Mouse (Mus musculus): Measurements from ENCODE around the gene Serping1. TPM values are rescaled to one million over a fixed set of nuclear protein-coding genes. Genes with fewer than 3 reads are reported as not detected.

The Serping1 gene
- polyA plus RNA-seq, 3 experiments from 2014 or later = 0.20 TPM; not detected in 2

Other genes with a start within 250 kb of the Serping1 start
- under 1 TPM; 0.35 to 0.97 (median 0.62) TPM for gene Ctnnd1, start 124.7 kb downstream of the Serping1 start, polyA plus RNA-seq (2017; shearing (Covaris generic))
- gene Btbd18, start 116.4 kb downstream of the Serping1 start, polyA plus RNA-seq (2017; shearing (Covaris generic)) = under 1 TPM; 0.43 to 0.73 (median 0.64) TPM
- gene Selenoh, start 104.7 kb downstream of the Serping1 start, polyA plus RNA-seq (2017; shearing (Covaris generic)) = 100 to 1,000 TPM; 113 to 247 (median 134) TPM
- not detected for gene Gm28635, start 97.4 kb downstream of the Serping1 start, polyA plus RNA-seq (2017; shearing (Covaris generic))
- gene Med19, start 97.0 kb downstream of the Serping1 start, polyA plus RNA-seq (2017; shearing (Covaris generic)) = 10 to 100 TPM; 16.8 to 20.5 (median 18.9) TPM
- gene Tmx2, start 96.3 kb downstream of the Serping1 start, polyA plus RNA-seq (2017; shearing (Covaris generic)) = 100 to 1,000 TPM in 2 of 3 experiments, 10 to 100 TPM in 1; 92.6 to 148 (median 130) TPM
- 10 to 100 TPM; 12.9 to 14.1 (median 13.3) TPM for gene Zdhhc5, start 60.3 kb downstream of the Serping1 start, polyA plus RNA-seq (2017; shearing (Covaris generic))
- gene Clp1, start 48.1 kb downstream of the Serping1 start, polyA plus RNA-seq (2017; shearing (Covaris generic)) = 10 to 100 TPM; 41.2 to 48.0 (median 44.5) TPM
- 1 to 10 TPM; 1.2 to 3.2 (median 2.2) TPM for gene Ypel4, start 41.4 kb downstream of the Serping1 start, polyA plus RNA-seq (2017; shearing (Covaris generic))
- not detected for gene Gm19426, start 31.8 kb downstream of the Serping1 start, polyA plus RNA-seq (2017; shearing (Covaris generic))
- gene Ube2l6, start 23.4 kb upstream of the Serping1 start, polyA plus RNA-seq (2017; shearing (Covaris generic)) = 10 to 100 TPM; 92.1 to 96.3 (median 93.4) TPM
- gene Smtnl1, start 47.2 kb upstream of the Serping1 start, polyA plus RNA-seq (2017; shearing (Covaris generic)) = not detected
- gene Timm10, start 51.6 kb upstream of the Serping1 start, polyA plus RNA-seq (2017; shearing (Covaris generic)) = 10 to 100 TPM; 25.4 to 39.8 (median 38.8) TPM
- 1 to 10 TPM; 1.9 to 9.1 (median 5.9) TPM for gene Slc43a1, start 63.4 kb upstream of the Serping1 start, polyA plus RNA-seq (2017; shearing (Covaris generic))
- gene Rtn4rl2, start 111.3 kb upstream of the Serping1 start, polyA plus RNA-seq (2017; shearing (Covaris generic)) = not detected
- 10 to 100 TPM in 1 of 3 experiments, 1 to 10 TPM in 2; 8.8 to 23.4 (median 9.2) TPM for gene Slc43a3, start 161.1 kb upstream of the Serping1 start, polyA plus RNA-seq (2017; shearing (Covaris generic))
- under 1 TPM in 1 of 3 experiments, not detected in 2; 0.73 TPM for gene Prg2, start 205.0 kb upstream of the Serping1 start, polyA plus RNA-seq (2017; shearing (Covaris generic))
- gene Prg3, start 212.8 kb upstream of the Serping1 start, polyA plus RNA-seq (2017; shearing (Covaris generic)) = not detected